Mouse (Mus musculus) adipocyte (in vitro differentiated cells): ENCODE results near the gene Kctd2.
"Not testable (repeated sequence)": the region's sequence is repeated elsewhere in the genome, so short reads cannot be mapped to it uniquely, and the experiment has no call there.

Source experiments
- DNase-seq: peaks from one replicate; pipeline ENCODE4 v3.0.0-alpha.2; 2016; ENCODE audit warnings: low spot score

Gene Kctd2

DNA sequence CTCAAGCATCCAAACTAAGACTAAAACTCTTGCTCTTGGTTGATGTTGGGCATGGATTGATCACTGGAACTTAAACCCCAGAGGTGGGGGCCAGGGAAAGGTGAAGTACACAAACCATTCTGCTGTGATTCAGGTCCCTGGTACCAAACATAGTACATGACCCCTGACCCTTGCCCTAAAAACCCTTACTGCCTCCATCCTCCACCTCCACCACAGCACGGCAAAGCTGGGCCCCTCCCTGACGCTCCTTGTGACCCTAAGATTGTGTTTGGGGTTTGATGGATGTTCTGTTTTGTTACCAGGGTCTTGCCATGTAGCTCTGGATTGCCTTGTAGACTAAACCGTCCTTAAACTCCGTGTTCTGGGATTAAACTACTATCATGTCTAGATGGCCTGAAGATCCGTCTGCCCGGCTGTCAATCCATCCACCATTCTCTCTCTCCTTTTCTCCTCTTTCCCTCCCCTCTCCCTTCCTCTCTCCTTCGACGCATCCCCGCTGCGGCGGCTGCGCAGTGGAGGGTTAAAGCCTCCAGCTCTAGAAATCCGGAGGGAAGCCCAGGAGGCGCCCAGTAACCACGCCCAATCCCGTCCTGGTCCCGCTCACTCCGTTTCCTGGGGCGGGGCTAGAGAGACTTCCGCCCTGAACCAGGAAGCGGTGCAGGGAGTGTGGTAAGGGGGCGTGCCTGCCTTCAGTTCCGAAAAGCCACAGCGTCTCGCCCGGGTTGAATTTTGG, 55.3 kb downstream of the Kctd2 start, which contains the start of gene Armc7:
Gene Armc7 (plus strand): TSS at position 643 of the 733 bp plus-strand sequence.
- peak; percentile 97 for DNase-seq

DNA sequence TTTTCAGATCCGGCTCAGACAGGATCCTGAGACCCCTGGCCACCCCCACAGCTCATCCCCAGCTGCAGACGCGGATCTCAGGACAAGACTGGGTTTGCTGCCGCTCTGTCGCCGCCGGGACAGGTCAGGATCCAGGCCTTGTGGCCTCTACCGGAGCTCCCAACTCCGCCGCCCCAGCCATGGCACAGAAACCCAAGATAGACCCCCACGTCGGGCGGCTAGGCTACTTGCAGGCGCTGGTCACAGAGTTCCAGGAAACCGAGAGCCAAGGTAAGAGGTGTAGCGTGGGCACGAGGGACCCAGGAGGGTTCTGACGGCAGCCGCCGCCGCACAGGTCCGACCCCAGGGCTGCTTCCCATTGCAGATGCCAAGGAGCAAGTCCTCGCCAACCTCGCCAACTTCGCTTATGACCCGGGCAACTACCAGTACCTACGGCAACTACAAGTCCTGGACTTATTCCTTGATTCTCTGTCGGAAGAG, 55.9 kb downstream of the Kctd2 start:
- DNase-seq = no peak

DNA sequence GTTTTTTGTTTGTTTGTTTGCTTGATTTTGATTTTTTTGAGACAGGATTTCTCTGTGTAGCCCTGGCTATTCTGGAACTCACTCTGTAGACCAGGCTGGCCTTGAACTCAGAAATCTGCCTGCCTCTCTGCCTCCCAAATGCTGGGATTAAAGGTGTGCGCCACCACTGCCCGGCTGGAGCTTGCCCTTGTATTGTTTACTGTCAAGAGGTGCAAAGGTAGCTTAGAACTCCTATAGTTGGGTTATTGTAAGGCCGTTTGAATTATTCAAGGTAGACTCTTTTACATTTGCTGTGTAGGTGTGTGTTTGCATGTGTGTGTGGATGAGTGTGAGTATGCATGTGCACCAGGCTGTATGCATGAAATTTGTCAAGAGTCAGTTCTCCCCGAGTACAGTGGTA, 56.7 kb downstream of the Kctd2 start:
- DNase-seq = not testable (repeated sequence)

DNA sequence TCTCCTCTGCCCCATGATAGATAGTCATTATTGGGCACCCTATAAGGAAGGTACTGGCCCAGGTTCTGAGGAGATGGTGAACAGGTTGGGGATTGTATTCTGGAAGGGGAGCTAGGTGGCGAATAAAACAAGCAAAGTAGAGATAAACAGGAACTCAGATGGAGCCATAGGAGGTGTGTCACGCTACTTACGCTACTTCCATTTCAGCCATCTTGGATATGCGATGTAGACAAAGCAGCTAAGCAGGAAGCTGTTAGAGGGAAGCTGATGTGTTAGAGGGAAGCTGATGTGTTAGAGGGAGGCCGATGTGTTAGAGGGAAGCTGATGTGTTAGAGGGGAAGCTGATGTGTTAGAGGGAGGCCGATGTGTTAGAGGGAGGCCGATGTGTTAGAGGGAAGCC, 57.5 kb downstream of the Kctd2 start:
- DNase-seq = not testable (repeated sequence)

DNA sequence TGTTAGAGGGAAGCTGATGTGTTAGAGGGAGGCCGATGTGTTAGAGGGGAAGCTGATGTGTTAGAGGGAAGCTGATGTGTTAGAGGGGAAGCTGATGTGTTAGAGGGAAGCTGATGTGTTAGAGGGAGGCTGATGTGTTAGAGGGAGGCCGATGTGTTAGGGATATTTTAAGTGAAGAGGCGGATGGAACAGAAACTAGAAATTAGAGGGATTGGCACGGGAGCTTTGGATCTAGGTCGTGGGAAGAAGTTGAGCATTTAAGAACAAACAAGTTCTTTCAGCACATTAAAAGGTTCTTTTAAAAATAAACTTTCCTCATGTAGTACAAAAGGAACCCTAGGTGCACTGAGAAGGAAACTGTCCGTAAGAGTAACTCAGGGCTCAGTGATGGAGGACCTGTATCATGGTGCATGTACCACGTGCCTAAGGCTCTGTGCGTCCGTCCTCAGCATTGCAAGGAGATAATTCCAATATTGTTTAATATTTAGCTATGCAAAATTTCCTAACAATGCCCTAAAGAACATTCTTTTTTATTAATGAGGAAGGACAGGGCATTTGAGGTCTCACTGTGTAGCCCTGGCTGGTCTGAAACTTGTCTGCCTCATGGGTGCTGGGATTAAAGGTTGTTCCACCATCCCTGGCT, 58.5 kb downstream of the Kctd2 start:
- no peak for DNase-seq
